Mouse (Mus musculus) heart, postnatal 25 days (tissue): ENCODE data around the gene Itprip. TPM values are rescaled to one million over a fixed set of nuclear protein-coding genes. Genes with fewer than 3 reads are reported as not detected.

Source experiments
- DNase-seq: peaks from one replicate; pipeline ENCODE4 v3.0.0; 2022; ENCODE audit warnings: low spot score
- intact Hi-C: fragments of 180-260 bp; cut with DNase I; formaldehyde crosslinking; loops from one replicate; pipeline ENCODE4 v1.15.1; 2025
- total RNA-seq, 2 experiments: library from RNA; stranded (reverse); gene quantifications; 2 replicates each; pipeline ENCODE4 v1.2.3; 2021

The Itprip gene
- total RNA-seq, 2 experiments from 2014 or later: 9.0 to 9.9 TPM

DNA sequence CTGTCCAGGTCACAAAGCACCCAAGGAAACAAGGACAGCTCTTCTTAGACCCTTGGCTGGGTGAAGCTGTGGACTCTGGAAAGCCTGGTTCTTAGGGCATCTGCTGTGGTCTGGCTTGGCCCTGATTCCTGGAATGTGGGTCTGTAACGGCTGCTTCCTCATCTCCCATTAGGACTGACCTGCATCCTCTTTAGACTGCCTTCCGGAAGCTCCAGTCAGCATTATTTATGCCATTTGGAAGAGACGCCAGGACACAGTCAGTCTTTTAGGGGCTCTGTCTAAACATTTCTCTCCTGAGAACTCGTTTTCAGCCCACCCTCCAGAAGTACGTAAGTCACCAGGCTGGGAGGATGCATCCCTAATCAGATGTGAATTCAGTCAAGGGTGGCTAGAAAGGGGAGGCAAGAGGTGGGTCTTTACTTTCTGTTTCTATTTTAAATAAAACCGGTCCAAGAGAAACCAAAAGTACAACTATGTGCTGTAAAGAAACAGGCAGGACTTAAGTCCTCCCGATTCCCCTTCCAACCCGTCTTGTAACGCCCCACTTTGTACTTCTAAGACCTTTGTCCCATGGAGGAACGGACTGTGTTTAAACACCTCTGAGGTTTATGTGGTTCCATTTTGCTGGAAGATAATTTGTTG, 28.5 kb downstream of the Itprip start:
- no peak for DNase-seq
- intact Hi-C loops: no loop called here

DNA sequence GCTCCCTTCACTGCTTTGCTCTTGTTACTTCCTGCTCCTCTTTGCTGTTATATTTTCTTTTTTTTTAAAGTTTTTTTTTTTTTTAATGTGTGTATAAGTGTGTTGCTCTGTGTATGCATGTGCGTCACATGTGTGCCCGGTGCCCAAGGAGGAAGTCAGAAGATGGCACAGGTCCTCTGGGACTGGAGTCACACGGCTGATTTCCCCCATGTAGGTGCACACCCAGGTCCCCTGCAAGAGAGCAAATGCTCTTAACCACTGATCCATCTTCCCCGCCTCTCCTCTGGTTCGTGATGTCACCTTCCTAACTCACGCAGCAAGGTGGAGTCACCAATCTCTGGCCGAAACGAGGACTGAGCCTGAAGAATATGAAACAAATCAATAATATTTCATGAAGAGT, 31.1 kb downstream of the Itprip start:
- intact Hi-C loops: no loop called here
- DNase-seq: no peak

DNA sequence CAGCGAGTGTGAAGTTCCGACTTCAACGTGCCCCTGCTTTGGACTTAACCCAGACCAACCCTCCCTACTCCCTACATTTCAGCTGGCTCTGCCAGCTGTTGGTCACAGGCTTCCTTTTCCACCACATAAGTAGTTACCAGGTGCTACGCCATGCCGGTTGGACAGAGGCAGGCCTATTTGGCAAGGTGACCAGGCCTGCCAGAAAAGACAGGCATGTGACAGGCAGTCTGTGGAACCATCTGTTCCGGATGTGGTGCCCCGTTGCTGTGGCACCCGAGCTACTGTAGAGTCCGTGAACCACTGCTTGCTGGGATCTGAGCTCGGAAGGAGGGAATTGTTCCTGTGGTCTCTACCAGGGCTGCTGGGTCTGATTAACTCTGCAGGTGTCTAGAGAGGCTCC, 31.7 kb downstream of the Itprip start:
- intact Hi-C loops: no loop called here
- DNase-seq: no peak

DNA sequence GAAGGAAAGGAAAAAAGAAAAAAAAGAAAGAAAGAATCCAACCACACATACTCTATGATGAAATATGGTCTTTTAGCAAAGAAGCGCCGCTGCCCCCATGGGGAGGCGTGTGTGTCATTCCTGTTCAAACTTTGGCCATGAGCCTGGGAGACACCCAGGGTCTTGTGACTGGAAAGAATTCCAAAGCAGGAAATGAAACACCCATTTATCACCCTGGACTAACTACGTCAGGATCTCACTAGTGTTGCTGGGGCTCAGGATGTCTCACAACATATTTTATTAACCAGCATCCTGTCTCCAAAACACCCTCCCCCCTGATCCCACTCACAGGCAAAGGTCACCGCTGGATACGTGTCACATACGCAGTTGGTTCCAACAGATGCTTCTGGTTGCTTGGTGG, 32.5 kb downstream of the Itprip start:
- intact Hi-C loops: no loop called here
- DNase-seq: peak; percentile 25

GRCm38 (mm10) chr19:47885886-47886285, 33.2 kb downstream of the Itprip start:
- intact Hi-C loops: no loop called here
- no peak for DNase-seq

- intact Hi-C loops: no loop called here
- DNase-seq: no peak
Observed at GRCm38 (mm10) chr19:47885191-47885743, 33.8 kb downstream of the Itprip start.

DNA sequence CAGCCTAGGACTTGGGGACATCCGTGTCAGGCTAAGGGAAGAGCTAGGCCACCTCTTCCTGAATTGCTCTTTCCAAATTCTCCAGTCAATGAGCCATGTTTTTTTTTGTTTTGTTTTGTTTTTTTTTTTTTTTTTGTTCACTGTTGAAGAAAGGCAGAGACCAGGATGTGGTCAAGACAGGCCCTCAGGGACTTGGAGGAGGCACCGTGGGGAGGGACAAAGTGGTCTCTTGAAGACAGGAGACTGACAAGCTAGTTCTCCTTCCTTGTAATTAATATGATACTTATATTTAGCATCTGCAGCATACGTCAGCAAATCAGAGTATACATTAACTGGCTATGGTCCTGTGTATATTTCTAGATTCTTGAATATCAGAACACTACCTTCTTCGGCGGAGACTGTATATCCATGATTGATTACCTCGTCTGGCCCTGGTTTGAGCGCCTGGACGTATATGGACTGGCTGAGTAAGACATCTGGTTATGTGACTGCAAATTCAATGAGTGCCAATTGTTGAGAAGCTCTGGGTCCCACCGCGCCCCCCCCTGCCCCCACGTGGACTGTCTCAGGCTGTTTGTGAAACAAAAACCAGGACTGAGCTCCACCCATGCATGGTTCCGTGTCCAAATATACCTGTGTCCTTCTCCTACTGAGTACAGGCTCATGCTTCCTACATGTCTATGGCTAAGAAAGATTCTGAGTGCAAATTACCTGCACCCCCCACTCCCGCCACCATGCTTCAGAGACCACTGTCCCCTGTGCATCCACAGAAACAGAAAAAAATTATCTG, 34.6 kb downstream of the Itprip start:
- DNase-seq: no peak
- intact Hi-C loops: no loop called here

DNA sequence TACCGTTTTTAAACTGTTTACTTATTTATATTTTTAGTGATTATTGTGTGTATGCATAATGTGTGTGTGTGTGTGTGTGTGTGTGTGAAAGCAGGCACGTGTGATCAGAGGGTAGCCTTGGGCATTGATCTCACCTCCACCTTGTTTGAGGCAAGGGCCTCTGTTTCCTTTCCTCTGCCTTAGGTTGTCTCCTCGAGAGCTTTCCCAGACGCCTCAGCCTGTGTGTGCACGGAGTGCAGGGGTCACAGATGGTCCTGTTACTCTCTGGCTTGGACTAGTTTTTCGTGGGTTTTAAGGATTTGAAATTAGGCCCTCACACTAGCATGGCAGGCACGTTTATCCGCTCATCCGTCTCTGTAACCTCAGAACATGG, 36.2 kb downstream of the Itprip start:
- DNase-seq: no peak
- intact Hi-C loops: loop anchor here (1.0 kb wide), 1 partner anchor 49 kb away; no protein-coding TSS in a partner anchor

GRCm38 (mm10) chr19:47882151-47882881, 36.8 kb downstream of the Itprip start:
- DNase-seq: peak; percentile 46
- intact Hi-C loops: loop anchor here (1.0 kb wide), 1 partner anchor 50 kb away; no protein-coding TSS in a partner anchor

GRCm38 (mm10) chr19:47881538-47881937, 37.6 kb downstream of the Itprip start:
- intact Hi-C loops: no loop called here
- DNase-seq: no peak

- intact Hi-C loops: no loop called here
- no peak for DNase-seq
Observed at GRCm38 (mm10) chr19:47876252-47876651, 42.8 kb downstream of the Itprip start.

GRCm38 (mm10) chr19:47871515-47871914, 47.6 kb downstream of the Itprip start:
- no peak for DNase-seq
- intact Hi-C loops: no loop called here

GRCm38 (mm10) chr19:47870102-47870666, 48.9 kb downstream of the Itprip start:
- DNase-seq: no peak
- intact Hi-C loops: no loop called here

GRCm38 (mm10) chr19:47869516-47869915, 49.6 kb downstream of the Itprip start:
- intact Hi-C loops: no loop called here
- no peak for DNase-seq

DNA sequence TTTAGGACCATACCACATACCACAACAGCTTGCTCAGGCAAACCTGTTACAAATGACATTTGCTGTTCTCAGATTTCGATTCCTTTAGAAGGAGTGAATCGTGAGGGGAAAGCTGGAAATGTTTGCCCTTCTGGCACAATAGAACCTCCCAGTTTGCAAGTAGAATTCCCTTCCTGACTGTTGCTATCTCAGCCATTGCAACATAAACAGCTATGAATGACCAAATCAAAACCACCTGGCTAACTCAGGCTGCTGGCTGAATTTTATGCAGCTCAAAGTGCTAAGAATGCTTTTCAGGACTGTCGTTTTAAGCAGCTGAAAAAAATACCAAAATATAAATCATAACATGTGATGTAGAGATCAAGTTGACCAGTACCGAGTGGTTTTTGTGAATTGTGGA, 50.1 kb downstream of the Itprip start:
- intact Hi-C loops: no loop called here
- no peak for DNase-seq

- DNase-seq: no peak
- intact Hi-C loops: no loop called here
Observed at GRCm38 (mm10) chr19:47867628-47868175, 51.4 kb downstream of the Itprip start.

GRCm38 (mm10) chr19:47865353-47865947, 53.6 kb downstream of the Itprip start, which contains the start of gene Gsto2:
Gsto2 (plus strand) TSS chr19:47865534.
- intact Hi-C loops: no loop called here
- peak; percentile 91 for DNase-seq

DNA sequence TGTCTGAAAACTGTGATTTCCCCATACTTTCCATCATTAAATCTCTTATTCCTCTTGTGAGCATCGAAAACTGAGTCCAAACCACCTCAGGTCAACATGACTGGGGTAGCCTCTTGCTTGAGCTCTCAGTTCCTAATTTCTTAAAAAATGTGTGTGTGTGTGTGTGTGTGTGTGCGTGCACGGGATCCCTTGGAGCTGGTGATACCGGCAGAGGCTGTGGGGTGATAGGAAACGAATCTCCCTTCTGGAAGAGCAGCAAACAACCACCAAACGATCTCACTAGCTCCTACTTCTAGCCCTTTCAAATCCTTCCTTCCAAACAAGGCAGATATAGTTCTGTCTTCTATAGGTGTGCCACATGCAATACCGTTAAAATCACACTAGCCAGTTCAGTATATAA, 54.4 kb downstream of the Itprip start:
- intact Hi-C loops: no loop called here
- DNase-seq: no peak

GRCm38 (mm10) chr19:47864051-47864450, 55.0 kb downstream of the Itprip start:
- DNase-seq: no peak
- intact Hi-C loops: no loop called here

- DNase-seq: no peak
- intact Hi-C loops: no loop called here
Observed at GRCm38 (mm10) chr19:47862581-47862980, 56.5 kb downstream of the Itprip start.
